Mouse (Mus musculus) embryonic facial prominence, embryonic 10.5 days (tissue): ENCODE measurements around the gene Zfp445. TPM values are rescaled to one million over a fixed set of nuclear protein-coding genes. Genes with fewer than 3 reads are reported as not detected.

Experiments used
- DNase-seq: peaks from one replicate; pipeline ENCODE4 v3.0.0-alpha.2; 2017; ENCODE audit warnings: low spot score
- H3K27ac ChIP-seq: fragments of 300-500 bp; sonication (generic); replicated peaks from 2 replicates; pipeline ENCODE4 v1.5.1; 2016; ENCODE audit warnings: mild to moderate bottlenecking
- H3K27me3 ChIP-seq: fragments of 300-500 bp; sonication (generic); replicated peaks from 2 replicates; pipeline ENCODE4 v1.6.1; 2016; ENCODE audit warnings: low read depth, mild to moderate bottlenecking; ENCODE audit not compliant: poor library complexity, severe bottlenecking
- H3K36me3 ChIP-seq: fragments of 300-500 bp; sonication (generic); replicated peaks from 2 replicates; pipeline ENCODE4 v1.6.1; 2016; ENCODE audit warnings: mild to moderate bottlenecking, moderate library complexity
- H3K4me1 ChIP-seq: fragments of 300-500 bp; sonication (generic); 2 replicates; pipeline ENCODE4 v1.6.1; 2016
- H3K4me3 ChIP-seq: fragments of 300-500 bp; sonication (generic); 2 replicates; pipeline ENCODE4 v1.5.1; 2016; ENCODE audit warnings: mild to moderate bottlenecking, moderate library complexity
- H3K9me3 ChIP-seq: fragments of 300-500 bp; sonication (generic); 2 replicates; pipeline ENCODE4 v1.6.1; 2016; ENCODE audit warnings: mild to moderate bottlenecking
- WGBS: fragments of 180-500 bp; shearing (Covaris S2); methylation state at CpG from one replicate; pipeline ENCODE4 v1.1.7; 2016; 5-methylcytosine and 5-hydroxymethylcytosine counted together
- polyA plus RNA-seq: library from polyadenylated mRNA; unstranded; fragments of >200 nt; fragmentation: Nextera tagmentation; extraction: Ambion mirVana; gene quantifications from 2 replicates; pipeline ENCODE4 v1.2.1, GENCODE M21; 2016

Gene Zfp445
- 84.8 and 85.6 TPM in 2 replicates for polyA plus RNA-seq

DNA sequence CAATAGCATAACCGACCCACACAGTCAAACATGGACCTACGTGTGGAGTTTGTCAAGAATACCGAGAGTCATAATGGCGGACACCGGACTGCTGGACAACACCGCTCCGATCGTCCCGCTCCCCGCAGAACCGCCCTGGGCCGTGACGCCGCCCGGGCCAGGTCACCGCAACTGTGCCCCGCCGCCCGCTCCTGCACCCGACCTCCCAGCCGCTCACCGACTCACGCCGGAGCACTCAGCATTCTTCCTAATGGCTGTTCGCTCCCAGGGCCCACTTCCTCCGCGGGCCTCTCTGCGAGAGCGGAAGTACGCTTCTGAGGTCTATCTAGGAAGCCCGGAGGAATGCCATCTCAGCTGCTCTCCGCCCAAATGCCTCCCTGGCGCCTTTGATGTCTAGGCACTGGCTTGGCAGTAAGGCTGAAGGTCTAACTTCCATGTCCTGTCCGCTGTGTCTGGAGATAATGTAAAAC, at the start of gene Zfp445:
Zfp445 (minus strand) TSS at position 310 of the 470 bp plus-strand sequence.
- peak; percentile 89 for DNase-seq
- Histone ChIP-seq H3K4me1 (peaks cover 18% of the 10 kb centered on the region), H3K27me3 (no peaks in the 10 kb centered on the region), H3K36me3 (peaks cover 25% of the 10 kb centered on the region), H3K4me3 (peak within 1 kb of the TSS; percentile 86), H3K27ac (peak within 1 kb of the TSS; percentile 96), H3K9me3 (peaks cover 12% of the 10 kb centered on the region; the same call in 1 of the 2 replicates)
- WGBS, result under 1% methylated on average over 34 of the region's 34 CpGs

DNA sequence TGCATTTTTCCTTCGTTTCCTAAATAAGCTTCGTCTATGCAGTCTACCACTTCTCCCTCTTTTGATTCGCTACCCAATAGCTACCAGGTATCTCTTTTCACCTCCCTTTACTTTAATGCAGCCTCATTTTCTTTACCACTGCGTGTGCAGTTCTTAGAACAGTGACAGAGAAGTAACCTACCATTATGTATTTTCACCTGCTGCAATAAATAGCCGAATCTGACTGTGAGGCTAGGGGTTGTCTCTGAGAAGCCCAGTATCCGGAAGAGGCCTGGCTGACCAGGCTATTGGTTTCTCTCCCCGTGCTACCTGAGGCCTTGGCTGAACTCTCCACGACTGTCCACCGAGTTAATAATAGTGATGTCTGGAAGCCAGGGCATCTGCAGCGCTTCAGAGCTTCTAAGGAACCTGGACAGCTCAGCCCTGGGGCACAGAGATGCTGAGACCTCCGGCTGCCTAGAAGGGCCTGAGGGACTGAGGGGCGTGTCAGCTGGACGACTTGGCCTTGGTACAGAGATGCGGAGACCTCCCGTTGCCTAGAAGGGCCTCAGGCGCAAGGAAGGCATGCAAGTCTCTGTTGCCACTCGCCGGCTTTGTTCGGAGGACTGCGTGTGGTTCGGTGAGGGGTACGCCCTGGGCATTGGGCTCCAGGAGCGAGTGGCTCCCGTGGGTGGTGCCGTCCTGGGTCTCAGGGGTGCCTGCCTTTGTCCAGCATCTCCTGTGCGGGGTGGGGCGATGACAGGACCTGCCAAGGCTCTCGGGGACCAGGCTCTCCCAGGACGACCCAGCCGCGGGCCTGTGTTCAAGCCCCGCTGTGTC, 37.1 kb upstream of the Zfp445 start:
- H3K27ac ChIP-seq, result peak overlapping the region; percentile 84
- peak overlapping the region; percentile 66 for H3K4me3 ChIP-seq
- DNase-seq, result peak; percentile 86
- peaks cover 12% of the 10 kb centered on the region for H3K9me3 ChIP-seq
- WGBS, result 14% methylated on average over 32 of the region's 32 CpGs
- H3K36me3 ChIP-seq, result peaks cover 30% of the 10 kb centered on the region
- no peaks in the 10 kb centered on the region for H3K27me3 ChIP-seq
- peaks cover 10% of the 10 kb centered on the region; the same call in 1 of the 2 replicates for H3K4me1 ChIP-seq

DNA sequence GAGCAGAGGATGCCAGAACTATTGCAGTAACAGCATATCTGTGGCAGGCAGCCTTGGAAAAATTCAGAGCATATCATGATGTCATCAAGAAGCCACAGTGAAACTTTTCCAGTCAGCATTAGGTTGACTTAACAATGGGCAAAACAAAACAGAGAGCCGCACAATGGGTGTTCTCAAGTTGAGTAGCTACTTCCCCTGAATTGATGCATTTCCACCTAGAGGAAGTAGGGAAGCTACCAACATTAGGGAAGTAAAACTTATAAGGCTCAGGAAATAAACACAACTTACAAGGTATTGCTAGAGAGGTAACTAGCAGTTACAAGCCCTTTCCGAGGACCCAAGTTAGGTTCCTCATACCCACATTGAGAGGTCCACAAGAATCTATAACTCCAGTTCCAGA, 35.2 kb upstream of the Zfp445 start:
- Histone ChIP-seq H3K4me3 (no peak overlapping the region), H3K27ac (no peak overlapping the region), H3K4me1 (peaks cover 10% of the 10 kb centered on the region; the same call in 1 of the 2 replicates), H3K36me3 (peaks cover 14% of the 10 kb centered on the region), H3K27me3 (no peaks in the 10 kb centered on the region), H3K9me3 (peaks cover 2% of the 10 kb centered on the region; the same call in 1 of the 2 replicates)
- DNase-seq, result no peak
- 84% methylated on average over 2 of the region's 2 CpGs for WGBS

DNA sequence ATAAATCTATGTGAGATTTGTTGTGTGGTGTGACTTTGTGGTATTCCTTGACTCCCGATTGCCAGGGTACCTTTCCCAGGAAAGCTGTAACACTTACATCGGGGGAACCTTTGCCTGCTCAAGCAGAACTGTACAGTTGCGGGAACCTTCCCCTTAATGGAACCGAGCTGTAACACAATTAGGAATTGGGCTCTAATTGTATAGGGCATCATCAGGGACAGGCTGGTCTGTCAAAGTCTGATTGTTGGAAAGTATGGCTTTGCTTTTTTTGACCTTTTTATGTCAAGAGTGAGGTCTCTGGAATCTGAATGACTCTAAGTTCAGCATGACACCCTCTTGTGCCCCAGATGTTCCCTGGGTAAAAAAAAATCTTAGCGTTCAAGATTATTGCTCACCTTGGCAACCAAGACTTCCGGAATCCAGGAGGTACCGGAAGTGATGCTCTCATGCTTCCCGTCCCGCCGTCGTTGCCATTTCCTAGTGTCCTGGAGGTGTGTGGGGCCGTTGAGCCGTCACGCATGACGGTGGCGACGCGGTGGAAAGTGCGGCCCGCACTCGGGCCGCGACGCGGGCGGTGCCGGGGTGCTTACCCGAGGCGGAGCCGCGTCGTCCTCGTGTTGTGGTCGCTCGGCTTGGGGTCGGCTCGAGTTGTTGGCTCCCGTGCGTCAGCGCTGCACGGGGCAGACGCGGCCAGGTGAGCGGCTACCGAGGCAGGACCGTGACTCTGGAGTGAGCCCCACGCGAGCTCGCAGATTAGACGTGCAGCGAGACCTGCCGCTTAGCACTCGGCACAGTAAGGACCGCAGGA, 20.8 kb upstream of the Zfp445 start:
- H3K36me3 ChIP-seq, result peaks cover 10% of the 10 kb centered on the region; the same call in 1 of the 2 replicates
- DNase-seq, result peak; percentile 77
- H3K27ac ChIP-seq, result peak overlapping the region; percentile 85
- WGBS, result 7% methylated on average over 54 of the region's 54 CpGs
- peaks cover 5% of the 10 kb centered on the region; the same call in 1 of the 2 replicates for H3K27me3 ChIP-seq
- peak overlapping the region; percentile 84 for H3K4me3 ChIP-seq
- H3K4me1 ChIP-seq, result peaks cover 19% of the 10 kb centered on the region
- no peaks in the 10 kb centered on the region for H3K9me3 ChIP-seq

DNA sequence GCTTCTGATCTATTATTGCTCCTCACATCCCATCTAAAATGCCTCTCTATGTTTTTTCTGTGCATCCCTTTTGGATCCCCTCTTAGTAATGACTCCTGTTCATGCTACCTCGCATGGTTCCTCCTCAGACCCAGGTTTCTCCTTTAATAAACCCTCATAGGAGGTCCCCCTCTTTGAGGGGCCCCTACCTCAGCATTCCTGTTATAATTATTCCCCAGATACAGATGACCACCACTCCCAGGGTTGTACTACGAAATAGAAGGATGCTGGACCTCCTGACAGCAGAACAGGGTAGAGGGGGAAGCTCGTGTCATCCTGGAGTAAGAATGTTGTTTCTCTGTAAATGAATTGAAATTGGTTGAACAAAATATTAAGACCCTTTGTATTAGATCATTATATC, 19.6 kb upstream of the Zfp445 start, which contains the start of gene Zkscan7:
Zkscan7 (plus strand) TSS at position 301 of the 400 bp plus-strand sequence.
- Histone ChIP-seq H3K4me3 (peak within 1 kb of the TSS; percentile 84), H3K27ac (no peak within 1 kb of the TSS; the same call in 1 of the 2 replicates), H3K27me3 (peaks cover 5% of the 10 kb centered on the region; the same call in 1 of the 2 replicates), H3K36me3 (peaks cover 5% of the 10 kb centered on the region; the same call in 1 of the 2 replicates), H3K9me3 (no peaks in the 10 kb centered on the region), H3K4me1 (peaks cover 19% of the 10 kb centered on the region)
- no peak for DNase-seq
- WGBS, result 86% methylated on average over 3 of the region's 3 CpGs

DNA sequence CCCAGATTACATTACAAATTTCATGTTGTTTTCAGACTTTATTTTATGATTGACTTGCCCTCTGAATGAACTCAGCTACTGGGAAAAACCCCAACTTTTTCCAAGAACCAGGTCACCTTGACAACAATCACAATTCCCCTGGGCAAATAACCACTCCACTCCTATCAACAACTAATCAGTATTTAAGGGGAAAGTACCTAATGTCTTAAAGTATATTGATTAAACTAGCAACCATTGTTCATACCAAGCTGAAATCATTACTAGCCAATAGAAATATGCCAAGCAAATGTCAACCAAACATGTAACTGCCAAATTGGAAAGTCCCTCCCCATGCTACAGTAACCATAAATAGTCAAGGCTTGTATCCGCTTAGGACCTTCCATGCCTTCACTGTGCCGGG, 9.3 kb upstream of the Zfp445 start:
- DNase-seq, result no peak
- H3K36me3 ChIP-seq, result no peaks in the 10 kb centered on the region
- no peaks in the 10 kb centered on the region for H3K27me3 ChIP-seq
- H3K4me1 ChIP-seq, result no peaks in the 10 kb centered on the region
- H3K27ac ChIP-seq, result no peak overlapping the region
- H3K4me3 ChIP-seq, result no peak overlapping the region
- H3K9me3 ChIP-seq, result no peaks in the 10 kb centered on the region; the same call in 1 of the 2 replicates
- WGBS, result 90% methylated on average over 2 of the region's 2 CpGs

DNA sequence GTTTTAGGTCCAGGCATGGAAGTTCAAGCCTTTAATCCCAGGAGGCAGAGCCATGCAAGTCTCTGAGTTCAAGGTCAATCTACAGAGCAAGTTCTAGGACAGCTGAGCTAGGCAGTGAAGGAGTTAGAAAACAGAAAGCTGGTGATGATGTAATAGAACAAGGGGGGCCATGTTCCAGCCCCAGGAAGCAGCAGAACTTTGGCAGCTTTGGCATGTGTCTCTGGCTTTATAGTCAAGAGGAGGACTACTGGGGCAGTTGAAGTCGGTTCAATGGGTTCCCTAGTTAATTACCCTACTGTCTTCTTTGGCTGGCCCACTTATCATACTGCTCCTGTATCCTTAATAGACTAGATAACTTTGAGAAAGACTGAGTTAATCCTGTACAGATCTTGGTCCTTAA, 8.8 kb upstream of the Zfp445 start:
- WGBS, result 69% methylated on average over 1 of the region's 1 CpGs
- Histone ChIP-seq H3K4me1 (no peaks in the 10 kb centered on the region), H3K9me3 (no peaks in the 10 kb centered on the region; the same call in 1 of the 2 replicates), H3K4me3 (no peak overlapping the region), H3K27me3 (no peaks in the 10 kb centered on the region), H3K36me3 (no peaks in the 10 kb centered on the region), H3K27ac (no peak overlapping the region)
- no peak for DNase-seq

DNA sequence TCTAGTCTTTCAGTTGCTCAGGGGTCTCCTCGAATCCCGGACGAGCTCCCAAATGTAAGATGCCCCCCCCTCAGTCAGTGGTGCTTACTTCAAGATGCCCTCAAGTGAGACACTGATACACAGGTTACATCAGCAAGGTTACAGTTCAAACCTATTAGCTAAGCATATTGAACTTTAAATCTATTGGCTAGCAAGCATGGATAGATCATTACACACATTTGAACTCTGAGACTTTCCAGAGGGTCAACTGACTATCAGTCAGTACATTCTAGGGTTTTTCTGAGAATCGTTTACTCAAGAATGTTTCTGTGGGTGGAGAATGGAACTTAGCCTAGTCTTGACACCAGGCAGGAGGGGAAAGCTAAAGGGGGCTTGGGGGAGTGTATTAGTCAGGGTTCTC, 6.8 kb upstream of the Zfp445 start:
- DNase-seq, result no peak
- Histone ChIP-seq H3K27ac (no peak overlapping the region), H3K4me1 (no peaks in the 10 kb centered on the region), H3K36me3 (no peaks in the 10 kb centered on the region), H3K4me3 (no peak overlapping the region), H3K27me3 (no peaks in the 10 kb centered on the region), H3K9me3 (no peaks in the 10 kb centered on the region; the same call in 1 of the 2 replicates)
- WGBS, result 80% methylated on average over 4 of the region's 4 CpGs

DNA sequence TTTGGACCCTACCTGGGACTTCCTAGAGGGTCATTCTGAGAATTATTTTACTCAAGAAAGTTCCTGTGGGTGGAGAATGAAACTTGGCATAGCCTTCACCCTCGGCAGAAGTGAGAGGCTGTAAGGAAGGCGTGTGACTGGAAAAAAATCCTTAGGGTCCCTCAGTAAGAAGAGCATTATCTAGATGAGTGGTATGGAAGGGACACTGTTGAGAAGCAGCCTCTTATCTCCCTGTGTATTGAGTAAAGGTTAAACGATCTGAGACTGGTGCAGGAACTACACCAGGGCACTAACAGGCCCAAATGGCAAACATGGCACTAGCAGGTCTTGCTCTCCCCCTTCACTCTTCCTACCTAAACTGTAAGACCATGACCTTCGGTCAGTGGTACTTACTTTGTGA, 386 bp upstream of the Zfp445 start:
- peak overlapping the region; percentile 96 for H3K27ac ChIP-seq
- WGBS, result 88% methylated on average over 4 of the region's 4 CpGs
- H3K4me1 ChIP-seq, result peaks cover 18% of the 10 kb centered on the region
- H3K4me3 ChIP-seq, result peak overlapping the region; percentile 86
- peaks cover 20% of the 10 kb centered on the region for H3K36me3 ChIP-seq
- H3K9me3 ChIP-seq, result peaks cover 7% of the 10 kb centered on the region; the same call in 1 of the 2 replicates
- DNase-seq, result no peak
- no peaks in the 10 kb centered on the region for H3K27me3 ChIP-seq

DNA sequence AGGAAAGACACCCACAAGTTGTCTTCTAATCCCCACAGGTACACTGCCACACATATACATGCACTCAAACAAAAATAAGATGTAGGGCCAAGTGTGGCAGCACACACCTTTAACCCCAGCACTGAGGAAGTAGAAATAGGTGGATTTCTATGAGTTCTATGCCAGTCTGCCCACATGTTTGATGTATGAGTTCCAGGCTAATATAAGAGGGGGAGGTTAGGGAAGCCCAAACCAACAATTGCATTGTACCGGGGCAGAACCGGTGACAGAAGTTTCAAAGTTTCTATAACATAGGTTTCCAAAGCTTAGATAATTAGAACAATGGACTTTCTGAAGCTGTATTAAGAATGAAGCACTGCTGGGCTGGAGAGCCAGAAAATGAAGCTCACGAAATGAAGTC, 958 bp downstream of the Zfp445 start:
- no peak for DNase-seq
- Histone ChIP-seq H3K4me3 (peak overlapping the region; percentile 86), H3K27ac (no peak overlapping the region), H3K36me3 (peaks cover 34% of the 10 kb centered on the region), H3K27me3 (no peaks in the 10 kb centered on the region), H3K4me1 (peaks cover 18% of the 10 kb centered on the region), H3K9me3 (peaks cover 21% of the 10 kb centered on the region)
- WGBS, result 61% methylated on average over 3 of the region's 3 CpGs

DNA sequence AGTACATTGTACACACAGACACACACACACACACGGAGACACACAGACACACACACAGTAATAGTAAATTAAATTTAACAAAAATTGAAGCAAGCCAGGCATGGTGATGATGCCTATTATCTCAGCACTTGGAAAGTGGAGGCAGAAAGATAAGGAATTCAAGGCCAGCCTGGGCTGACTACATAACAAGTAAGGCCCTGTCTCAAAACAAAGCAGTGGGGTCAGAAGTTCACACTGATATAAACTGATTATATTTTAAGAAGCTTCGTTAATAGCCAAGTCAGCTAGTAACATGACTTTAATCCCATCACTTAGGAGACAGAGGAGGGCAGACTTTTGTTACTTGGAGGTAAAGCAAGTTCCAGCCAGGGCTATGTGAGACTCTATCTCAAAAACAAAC, 2.1 kb downstream of the Zfp445 start:
- Histone ChIP-seq H3K27ac (no peak overlapping the region), H3K27me3 (no peaks in the 10 kb centered on the region), H3K36me3 (peaks cover 45% of the 10 kb centered on the region), H3K4me3 (0 out of 2 replicates have a peak overlapping the region, but pooled peaks have one; percentile 86), H3K4me1 (peaks cover 18% of the 10 kb centered on the region), H3K9me3 (peaks cover 30% of the 10 kb centered on the region)
- WGBS, result 90% methylated on average over 2 of the region's 2 CpGs
- DNase-seq, result no peak

DNA sequence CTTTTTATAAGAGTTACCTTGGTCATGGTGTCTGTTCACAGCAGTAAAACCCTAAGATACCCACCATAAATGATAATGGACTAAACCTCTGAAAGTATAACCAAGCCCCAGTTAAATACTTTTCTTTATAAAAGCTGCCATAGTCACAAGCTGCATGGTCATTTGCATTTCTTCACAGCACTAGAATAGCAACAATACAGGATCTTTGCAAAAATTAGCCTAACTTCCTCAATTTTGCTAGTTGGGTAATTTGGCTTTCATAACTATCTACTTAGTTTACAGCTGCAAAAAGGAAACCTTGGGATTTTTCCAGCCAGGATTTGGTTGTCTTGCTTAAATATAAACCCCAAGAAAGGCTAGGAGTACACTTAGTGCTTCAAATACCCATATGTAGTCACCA, 5.1 kb downstream of the Zfp445 start:
- Histone ChIP-seq H3K9me3 (peaks cover 33% of the 10 kb centered on the region), H3K27me3 (no peaks in the 10 kb centered on the region), H3K27ac (no peak overlapping the region), H3K4me1 (peaks cover 14% of the 10 kb centered on the region), H3K36me3 (peaks cover 75% of the 10 kb centered on the region), H3K4me3 (no peak overlapping the region)
- DNase-seq, result no peak
